Mouse (Mus musculus) hindbrain, postnatal 0 days (tissue): ENCODE results near the gene Slc16a12. TPM values are rescaled to one million over a fixed set of nuclear protein-coding genes. Genes with fewer than 3 reads are reported as not detected.

Experiments used
- ATAC-seq: fragments of 200-750 bp; cut with Nextera tagmentation; 2 replicates; pipeline ENCODE4 v1.8.0; 2017; ENCODE audit warnings: mild to moderate bottlenecking, moderate TSS enrichment, moderate library complexity
- DNase-seq: peaks from one replicate; pipeline ENCODE4 v3.0.0-alpha.2; 2015; ENCODE audit warnings: low spot score
- H3K27ac ChIP-seq: fragments of 300-500 bp; sonication (generic); 2 replicates; pipeline ENCODE4 v1.5.1; 2014; ENCODE audit warnings: mild to moderate bottlenecking
- H3K27me3 ChIP-seq: fragments of 300-500 bp; sonication (generic); 2 replicates; pipeline ENCODE4 v1.6.1; 2014; ENCODE audit warnings: low read length, mixed read lengths; ENCODE audit not compliant: insufficient read depth
- H3K36me3 ChIP-seq: fragments of 300-500 bp; sonication (generic); 2 replicates; pipeline ENCODE4 v1.6.1; 2014; ENCODE audit warnings: low read length, mixed read lengths; ENCODE audit not compliant: insufficient read depth
- H3K4me1 ChIP-seq: fragments of 300-500 bp; sonication (generic); 2 replicates; pipeline ENCODE4 v1.6.1; 2014; ENCODE audit warnings: antibody characterized with exemption, low read length, mixed read lengths; ENCODE audit not compliant: insufficient read depth
- H3K4me2 ChIP-seq: fragments of 300-500 bp; sonication (generic); 2 replicates; pipeline ENCODE4 v1.6.1; 2014; ENCODE audit warnings: low read depth, mild to moderate bottlenecking, low read length, moderate library complexity, mixed read lengths
- H3K4me3 ChIP-seq: fragments of 300-500 bp; sonication (generic); 2 replicates; pipeline ENCODE4 v1.5.1; 2014; ENCODE audit warnings: low read length
- H3K9ac ChIP-seq: fragments of 300-500 bp; sonication (generic); replicated peaks from 2 replicates; pipeline ENCODE4 v1.6.1; 2014; ENCODE audit warnings: mild to moderate bottlenecking, low read length, moderate library complexity, mixed read lengths
- H3K9me3 ChIP-seq: fragments of 300-500 bp; sonication (generic); 2 replicates; pipeline ENCODE4 v1.6.1; 2016; ENCODE audit warnings: low read length, mixed read lengths
- CTCF ChIP-seq: IDR thresholded peaks from 2 replicates; pipeline ENCODE4 v1.5.1; 2016; ENCODE audit warnings: antibody characterized with exemption, control low read depth, low read depth
- WGBS: fragments of 180-500 bp; shearing (Covaris S2); extraction: QIAGEN DNeasy Blood & Tissue Kit; methylation state at CpG from one replicate; pipeline ENCODE4 v1.1.7; 2014; 5-methylcytosine and 5-hydroxymethylcytosine counted together
- microRNA-seq, 2 experiments: library from miRNA; unstranded; fragments of <30 nt; microRNA quantifications; one replicate each; pipeline ENCODE4; 2016
- polyA plus RNA-seq: library from polyadenylated mRNA; unstranded; fragments of >200 nt; fragmentation: Nextera tagmentation; extraction: Ambion mirVana; gene quantifications from 2 replicates; pipeline ENCODE4 v1.2.1, GENCODE M21; 2015
- total RNA-seq: library from RNA; depleted of rRNA; stranded (reverse); fragments of >200 nt; gene quantifications from 2 replicates; pipeline ENCODE4 v1.2.3, GENCODE M21; 2014; rRNA removed

The Slc16a12 gene
- total and polyA plus RNA-seq, 2 experiments from 2014 or later = 2.1 to 3.6 TPM

DNA sequence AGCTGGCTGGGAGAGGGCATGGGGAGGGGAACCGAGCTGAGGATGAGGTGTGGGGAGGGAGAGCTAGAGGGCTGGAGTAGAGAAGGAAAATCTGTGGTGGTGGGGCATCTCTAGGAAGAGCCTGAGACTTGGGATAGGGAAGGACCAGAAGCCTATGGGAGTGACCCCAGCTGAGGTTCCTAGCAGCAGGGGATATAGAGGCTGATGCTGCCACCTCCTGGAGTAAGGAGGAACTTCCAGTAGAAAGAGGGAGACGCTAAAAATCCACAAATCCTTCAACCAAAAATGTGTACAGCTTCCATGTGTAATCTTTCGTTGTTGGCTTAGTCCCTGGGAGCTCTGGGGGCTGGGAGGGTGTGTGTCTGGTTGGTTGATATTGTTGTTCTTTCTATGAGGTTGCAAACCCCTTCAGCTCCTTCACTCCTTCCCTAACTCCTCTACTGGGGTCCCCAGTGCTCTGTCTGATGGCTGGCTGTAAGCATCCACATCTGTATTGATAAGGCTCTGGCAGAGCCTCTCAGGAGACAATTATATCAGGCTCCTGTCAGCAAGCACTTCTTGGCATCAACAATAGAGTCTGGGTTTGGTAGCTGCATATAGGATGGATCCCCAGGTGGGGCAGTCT lies 110.0 kb downstream of the Slc16a12 start:
- ATAC-seq = peak; percentile 58
- WGBS = 13% methylated on average over 3 of the region's 3 CpGs
- H3K4me3 ChIP-seq = no peak overlapping the region

DNA sequence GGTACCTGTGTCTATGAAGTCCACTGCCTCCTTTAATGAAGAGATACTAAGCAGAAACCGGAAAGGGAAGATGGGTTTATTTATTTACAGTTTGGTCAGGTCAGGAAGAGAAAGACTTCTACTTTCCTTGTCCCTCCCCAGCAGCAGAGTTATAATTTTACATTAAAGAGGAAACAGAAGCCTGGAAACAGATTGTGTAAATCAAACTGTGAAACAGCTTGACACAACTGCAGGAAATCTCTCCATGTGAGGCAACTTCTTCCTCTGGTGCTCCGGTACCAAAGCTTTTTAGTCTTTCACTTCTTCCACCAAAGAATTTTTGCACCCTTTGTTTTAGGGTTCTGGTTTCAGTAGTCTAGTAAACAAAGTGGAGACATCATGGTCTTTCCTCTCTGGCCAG lies 113.6 kb downstream of the Slc16a12 start:
- no peak overlapping the region for H3K4me3 ChIP-seq
- WGBS = 85% methylated on average over 2 of the region's 2 CpGs
- H3K9me3 ChIP-seq = no peaks in the 10 kb centered on the region
- ATAC-seq = no peak
- no peak overlapping the region for H3K4me2 ChIP-seq
- no peak for TF ChIP-seq CTCF
- no peak for DNase-seq
- no peak overlapping the region for H3K27ac ChIP-seq
- H3K36me3 ChIP-seq = no peaks in the 10 kb centered on the region
- no peaks in the 10 kb centered on the region for H3K4me1 ChIP-seq
- H3K27me3 ChIP-seq = no peaks in the 10 kb centered on the region
- H3K9ac ChIP-seq = no peak overlapping the region

More for the DNA sequence above, 110.0 kb downstream of the Slc16a12 start:
- Histone ChIP-seq H3K27me3 (no peaks in the 10 kb centered on the region), H3K9me3 (no peaks in the 10 kb centered on the region), H3K27ac (no peak overlapping the region), H3K9ac (no peak overlapping the region), H3K36me3 (no peaks in the 10 kb centered on the region), H3K4me1 (no peaks in the 10 kb centered on the region), H3K4me2 (no peak overlapping the region)
- peak; percentile 46 for DNase-seq
- TF ChIP-seq CTCF = peak; percentile 74

DNA sequence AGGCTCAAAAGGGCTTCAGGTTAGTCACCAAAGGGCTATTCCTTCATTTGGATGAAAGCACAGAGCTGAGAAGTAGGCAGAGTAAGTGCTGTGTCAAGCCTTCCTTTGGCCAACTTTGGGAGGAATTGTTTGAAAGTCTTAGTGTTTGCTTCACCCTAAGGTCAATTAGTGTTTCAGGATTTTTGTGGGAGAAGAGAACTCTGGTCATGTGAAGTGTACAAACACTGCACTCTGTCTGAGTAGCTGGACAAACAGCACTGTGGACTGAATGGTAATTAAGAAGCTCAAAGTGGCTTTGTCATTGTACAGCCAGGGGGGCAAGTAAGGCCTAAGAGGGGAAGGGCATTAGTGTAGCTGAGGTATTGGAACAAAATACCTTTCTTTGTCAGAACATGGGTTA lies 115.6 kb downstream of the Slc16a12 start:
- H3K36me3 ChIP-seq = no peaks in the 10 kb centered on the region
- TF ChIP-seq CTCF = no peak
- DNase-seq (no peak), ATAC-seq (no peak)
- H3K9ac ChIP-seq = no peak overlapping the region
- no peaks in the 10 kb centered on the region for H3K9me3 ChIP-seq
- no peak overlapping the region for H3K4me3 ChIP-seq
- no peak overlapping the region for H3K4me2 ChIP-seq
- no peaks in the 10 kb centered on the region for H3K27me3 ChIP-seq
- no peaks in the 10 kb centered on the region for H3K4me1 ChIP-seq
- H3K27ac ChIP-seq = no peak overlapping the region

DNA sequence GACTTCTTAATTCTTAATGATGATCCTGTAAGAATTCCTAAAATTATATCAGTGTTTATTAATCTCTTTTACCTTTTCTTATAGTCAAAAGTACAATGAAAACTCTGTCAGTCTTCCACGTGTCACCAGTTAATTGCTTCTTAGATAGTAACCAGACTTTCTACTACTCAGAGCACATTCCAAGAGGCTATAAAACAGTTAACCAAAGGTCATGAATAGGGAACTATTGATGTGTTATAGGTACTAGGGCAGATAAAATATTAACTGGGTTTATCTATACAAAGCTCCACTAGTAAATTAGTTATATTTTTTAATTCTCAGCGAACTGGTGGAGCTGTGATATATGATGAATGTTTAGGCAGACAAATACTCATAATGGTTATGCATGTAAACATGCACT lies 119.6 kb downstream of the Slc16a12 start:
- Histone ChIP-seq H3K27me3 (no peaks in the 10 kb centered on the region), H3K4me2 (no peak overlapping the region), H3K9me3 (no peaks in the 10 kb centered on the region), H3K27ac (no peak overlapping the region), H3K36me3 (no peaks in the 10 kb centered on the region), H3K4me1 (no peaks in the 10 kb centered on the region), H3K9ac (no peak overlapping the region), H3K4me3 (no peak overlapping the region)
- no peak for TF ChIP-seq CTCF
- no peak for ATAC-seq
- WGBS = 82% methylated on average over 2 of the region's 2 CpGs
- DNase-seq = no peak

DNA sequence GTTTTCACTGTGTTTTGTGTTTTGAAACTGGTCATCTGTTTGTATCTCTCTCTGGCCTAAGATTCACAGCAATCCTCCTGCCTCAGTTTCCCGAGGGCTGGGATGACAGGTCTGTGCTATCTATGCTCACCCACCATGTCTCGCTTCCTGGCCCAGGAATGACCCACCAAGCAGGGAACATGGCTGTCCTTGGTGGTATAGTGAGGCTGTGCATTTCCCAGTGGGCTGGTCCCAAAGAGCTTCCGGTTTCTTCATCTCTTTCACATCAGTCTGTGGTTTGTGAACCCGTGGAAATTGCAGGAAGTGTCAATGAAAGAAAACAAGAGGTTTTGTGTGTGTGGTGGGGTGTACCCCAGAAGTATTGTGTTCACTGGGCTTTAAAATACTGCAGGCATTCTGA lies 122.4 kb downstream of the Slc16a12 start:
- no peak overlapping the region for H3K4me2 ChIP-seq
- ATAC-seq (no peak), DNase-seq (no peak)
- no peak overlapping the region for H3K4me3 ChIP-seq
- WGBS = 84% methylated on average over 4 of the region's 4 CpGs
- H3K27ac ChIP-seq = no peak overlapping the region
- H3K9me3 ChIP-seq = no peaks in the 10 kb centered on the region
- no peaks in the 10 kb centered on the region for H3K36me3 ChIP-seq
- TF ChIP-seq CTCF = no peak
- no peaks in the 10 kb centered on the region for H3K27me3 ChIP-seq
- no peaks in the 10 kb centered on the region for H3K4me1 ChIP-seq
- H3K9ac ChIP-seq = no peak overlapping the region

DNA sequence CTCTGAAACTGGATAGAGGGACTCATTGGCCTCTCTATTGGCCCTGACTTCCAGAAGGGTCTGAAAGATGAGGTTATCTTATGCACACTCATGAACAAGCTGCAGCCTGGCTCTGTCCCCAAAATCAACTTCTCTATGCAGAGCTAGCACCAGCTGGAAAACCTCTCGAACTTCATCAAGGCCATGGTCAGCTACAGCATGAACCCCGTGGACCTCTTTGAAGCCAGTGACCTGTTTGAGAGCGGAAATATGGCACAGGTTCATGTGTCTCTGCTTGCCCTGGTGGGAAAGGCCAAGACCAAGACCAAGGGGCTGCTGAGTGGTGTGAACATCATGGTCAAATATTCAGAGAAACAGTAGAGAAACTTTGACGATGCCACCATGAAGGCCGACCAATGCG lies 123.3 kb downstream of the Slc16a12 start:
- Histone ChIP-seq H3K27ac (no peak overlapping the region), H3K4me1 (no peaks in the 10 kb centered on the region), H3K9me3 (no peaks in the 10 kb centered on the region), H3K9ac (no peak overlapping the region), H3K36me3 (no peaks in the 10 kb centered on the region), H3K4me3 (no peak overlapping the region), H3K27me3 (no peaks in the 10 kb centered on the region), H3K4me2 (no peak overlapping the region)
- ATAC-seq (no peak), DNase-seq (no peak)
- 92% methylated on average over 6 of the region's 6 CpGs for WGBS
- no peak for TF ChIP-seq CTCF

DNA sequence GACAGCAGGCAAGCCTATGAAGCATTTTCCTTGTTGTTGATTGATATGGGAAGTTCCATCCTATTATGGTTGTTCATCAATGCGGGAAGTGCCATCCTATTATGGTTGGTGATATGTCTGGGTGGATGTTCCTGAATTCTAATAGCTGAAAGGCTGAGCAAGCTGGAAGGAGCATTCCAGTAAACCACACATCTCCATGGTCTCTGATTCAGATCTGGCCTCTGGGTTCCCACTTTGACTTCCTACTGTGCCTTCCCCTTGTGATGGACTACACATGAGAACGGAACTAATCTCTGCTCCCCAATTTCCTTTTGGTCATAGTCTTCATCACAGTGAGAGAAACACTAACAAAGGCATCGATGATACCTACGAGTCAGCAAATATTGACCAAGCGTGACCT lies 126.2 kb downstream of the Slc16a12 start:
- WGBS = 91% methylated on average over 5 of the region's 5 CpGs
- H3K36me3 ChIP-seq = no peaks in the 10 kb centered on the region
- H3K9me3 ChIP-seq = no peaks in the 10 kb centered on the region
- no peak overlapping the region for H3K4me3 ChIP-seq
- H3K4me1 ChIP-seq = no peaks in the 10 kb centered on the region
- no peak overlapping the region for H3K4me2 ChIP-seq
- no peak for TF ChIP-seq CTCF
- no peaks in the 10 kb centered on the region for H3K27me3 ChIP-seq
- H3K27ac ChIP-seq = no peak overlapping the region
- H3K9ac ChIP-seq = no peak overlapping the region
- no peak for DNase-seq
- ATAC-seq = no peak

Small RNA genes within 50 kb of the gene (microRNA-seq; reads per million reads assigned to microRNA genes)
- gene Gm27476 = 0 reads per million in 2 experiments

Other genes with a start within 250 kb of the Slc16a12 start
- 20.3 and 25.8 TPM in 2 replicates for gene Lipa, start 219.8 kb downstream of the Slc16a12 start, total RNA-seq
- gene Lipa, start 219.8 kb downstream of the Slc16a12 start, polyA plus RNA-seq = 18.3 and 18.9 TPM in 2 replicates
- 4.5 and 8.3 TPM in 2 replicates for gene Ifit2, start 196.6 kb downstream of the Slc16a12 start, total RNA-seq
- 5.6 and 5.8 TPM in 2 replicates for gene Ifit2, start 196.6 kb downstream of the Slc16a12 start, polyA plus RNA-seq
- 1.8 and 2.3 TPM in 2 replicates for gene Ifit3, start 163.8 kb downstream of the Slc16a12 start, total RNA-seq
- gene Ifit3, start 163.8 kb downstream of the Slc16a12 start, polyA plus RNA-seq = 3.1 and 3.6 TPM in 2 replicates
- 0.86 and 1.5 TPM in 2 replicates for gene Ifit1bl1, start 145.3 kb downstream of the Slc16a12 start, total RNA-seq
- gene Ifit1bl1, start 145.3 kb downstream of the Slc16a12 start, polyA plus RNA-seq = 1.3 and 1.4 TPM in 2 replicates
- 0.21 and 0.43 TPM in 2 replicates for gene Ifit3b, start 139.3 kb downstream of the Slc16a12 start, total RNA-seq
- gene Ifit3b, start 139.3 kb downstream of the Slc16a12 start, polyA plus RNA-seq = 0.98 and 0.99 TPM in 2 replicates
- gene Ifit1bl2, start 106.5 kb downstream of the Slc16a12 start, total RNA-seq = 0.37 and 1.2 TPM in 2 replicates
- gene Ifit1bl2, start 106.5 kb downstream of the Slc16a12 start, polyA plus RNA-seq = 0.16 and 0.26 TPM in 2 replicates
- 0.72 and 1.5 TPM in 2 replicates for gene Ifit1, start 106.4 kb downstream of the Slc16a12 start, total RNA-seq
- gene Ifit1, start 106.4 kb downstream of the Slc16a12 start, polyA plus RNA-seq = 0.99 and 1.3 TPM in 2 replicates
- gene Pank1, start 132.2 kb upstream of the Slc16a12 start, total RNA-seq = 11.2 and 16.1 TPM in 2 replicates
- gene Pank1, start 132.2 kb upstream of the Slc16a12 start, polyA plus RNA-seq = 7.4 and 7.7 TPM in 2 replicates
- 1.6 and 3.8 TPM in 2 replicates for gene Kif20b, start 175.1 kb upstream of the Slc16a12 start, total RNA-seq
- gene Kif20b, start 175.1 kb upstream of the Slc16a12 start, polyA plus RNA-seq = 7.0 and 9.9 TPM in 2 replicates